Mouse (Mus musculus): Measurements from ENCODE around the gene Capn13.
A peak's percentile ranks its signal among the peaks of the same experiment; 100 is the strongest.
"Not testable (repeated sequence)": the region's sequence is repeated elsewhere in the genome, so short reads cannot be mapped to it uniquely, and the experiment has no call there.

The Capn13 gene

DNA sequence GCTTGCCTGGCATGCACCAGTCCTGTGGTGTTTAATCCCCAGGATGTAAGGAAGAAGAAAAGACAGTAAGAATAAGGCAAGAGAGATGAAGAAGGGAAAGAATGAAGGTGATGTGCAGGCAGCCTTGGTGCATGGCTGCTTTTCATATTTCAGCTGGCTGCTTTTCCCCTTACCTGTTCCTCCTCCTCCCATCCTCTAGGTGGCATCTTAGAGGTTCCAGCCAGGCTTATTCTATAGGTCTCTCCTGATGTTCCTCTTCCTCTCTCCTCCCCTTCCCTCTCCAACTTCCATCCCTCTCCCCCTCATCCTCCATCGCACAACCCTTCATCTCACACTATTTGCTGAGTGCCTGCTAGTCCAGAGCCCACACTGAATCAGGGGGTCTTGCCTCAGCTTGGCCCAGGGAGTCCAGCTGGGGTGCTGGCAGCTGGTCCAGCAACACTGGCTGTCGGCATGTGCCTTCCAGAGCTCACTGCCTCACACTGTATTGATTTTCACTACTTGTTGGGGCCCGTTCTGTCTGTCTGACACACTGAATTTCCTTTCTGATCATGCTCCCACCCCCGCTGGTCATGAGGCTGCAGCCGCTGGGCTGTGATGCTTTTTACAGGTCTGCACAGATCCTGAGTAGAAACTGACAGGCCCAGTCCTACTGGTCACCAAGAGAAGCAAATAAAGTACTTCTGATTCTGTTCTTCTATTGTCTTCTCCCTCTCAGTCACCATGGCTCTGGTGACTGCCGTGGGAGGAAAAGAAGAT, 56.9 kb downstream of the Capn13 start:
- DNase-seq (ENCODE audit: low read depth, low spot score): no peak

- DNase-seq (ENCODE audit: low read depth, low spot score): no peak
Observed at GRCm38 (mm10) chr17:73342673-73343072, 58.0 kb downstream of the Capn13 start.

DNA sequence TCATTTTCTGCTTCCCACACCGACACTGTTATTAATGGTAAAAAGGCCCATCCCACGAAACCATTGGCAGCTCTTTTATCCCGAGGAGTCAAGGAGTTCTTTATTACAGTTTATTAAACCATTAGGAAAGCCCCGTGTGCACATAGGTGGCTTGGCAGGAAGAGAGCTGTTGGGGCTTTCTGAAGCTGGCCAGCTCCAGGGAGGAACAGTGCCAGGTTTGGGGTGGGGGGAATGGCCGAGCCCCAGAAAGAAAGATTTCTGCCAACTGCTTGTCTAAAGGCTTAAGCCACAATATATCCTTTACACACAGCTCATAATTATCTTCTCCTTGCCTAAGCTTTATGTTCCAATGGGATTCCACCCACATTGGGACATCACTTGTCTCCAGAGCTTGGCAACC, 71.6 kb downstream of the Capn13 start:
- DNase-seq (ENCODE audit: low read depth, low spot score): no peak

DNA sequence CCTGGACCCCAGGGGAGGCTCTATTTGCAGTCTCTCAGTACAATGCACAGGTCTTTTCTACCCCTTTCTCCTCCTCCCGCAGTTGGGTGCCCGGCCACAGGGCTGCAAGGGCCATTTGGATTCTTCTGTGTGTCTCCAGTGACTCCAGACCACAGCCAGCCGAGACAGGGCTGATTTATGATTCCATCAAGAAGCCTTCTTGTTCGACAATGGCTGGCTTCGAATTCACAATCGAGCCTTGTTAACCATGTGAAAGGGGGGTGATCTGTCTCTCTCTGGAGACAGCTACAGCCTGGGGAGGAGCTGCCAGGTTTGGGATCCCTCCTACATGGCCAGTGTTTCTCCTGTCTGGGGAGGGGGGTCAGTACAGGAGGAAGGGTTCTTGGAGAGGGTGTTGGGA, 75.4 kb downstream of the Capn13 start:
- DNase-seq (ENCODE audit: low read depth, low spot score): no peak

DNA sequence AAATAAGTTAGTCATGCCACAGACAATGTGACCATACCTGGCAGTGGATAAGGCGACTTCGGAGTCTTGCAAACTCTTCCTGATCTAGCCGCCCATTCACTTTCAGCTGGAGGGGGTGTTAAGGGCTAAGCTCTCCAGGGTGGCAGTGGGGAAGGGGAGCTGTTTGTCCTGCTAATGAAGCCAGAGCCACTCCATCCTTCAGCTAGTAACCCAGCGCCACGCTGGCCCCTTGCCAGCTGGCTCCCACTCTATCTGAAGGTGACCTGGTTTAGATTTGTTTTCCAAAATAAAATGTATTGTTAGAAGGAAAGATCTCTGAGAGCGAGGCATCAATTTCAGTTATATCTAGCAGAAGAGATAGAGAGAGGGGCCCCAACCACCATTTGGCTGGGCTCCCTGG, 75.9 kb downstream of the Capn13 start:
- no peak for DNase-seq (ENCODE audit: low read depth, low spot score)

GRCm38 (mm10) chr17:73323981-73324380, 76.7 kb downstream of the Capn13 start:
- DNase-seq (ENCODE audit: low read depth, low spot score): no peak

- no peak for DNase-seq (ENCODE audit: low read depth, low spot score)
Observed at GRCm38 (mm10) chr17:73314786-73315185, 85.9 kb downstream of the Capn13 start.

DNA sequence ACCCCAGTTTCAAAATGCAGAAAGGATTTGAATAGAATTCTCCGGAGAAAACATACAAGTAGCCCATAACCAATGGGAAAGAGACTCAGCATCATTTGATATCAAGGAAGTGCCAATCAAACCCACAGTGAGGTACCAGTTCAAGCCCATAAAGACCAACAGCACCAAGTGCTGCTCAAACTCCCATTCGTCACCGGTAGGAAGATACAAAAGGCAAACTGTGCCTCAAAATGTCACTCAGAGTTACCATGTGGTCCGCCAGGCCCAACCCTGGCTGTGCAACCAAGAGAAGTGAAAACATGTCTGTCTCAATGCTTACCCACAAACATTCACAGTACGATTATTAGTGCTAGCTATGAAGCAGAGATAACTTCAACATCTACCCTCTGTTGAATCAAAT, 89.2 kb downstream of the Capn13 start:
- no peak for DNase-seq (ENCODE audit: low read depth, low spot score)

DNA sequence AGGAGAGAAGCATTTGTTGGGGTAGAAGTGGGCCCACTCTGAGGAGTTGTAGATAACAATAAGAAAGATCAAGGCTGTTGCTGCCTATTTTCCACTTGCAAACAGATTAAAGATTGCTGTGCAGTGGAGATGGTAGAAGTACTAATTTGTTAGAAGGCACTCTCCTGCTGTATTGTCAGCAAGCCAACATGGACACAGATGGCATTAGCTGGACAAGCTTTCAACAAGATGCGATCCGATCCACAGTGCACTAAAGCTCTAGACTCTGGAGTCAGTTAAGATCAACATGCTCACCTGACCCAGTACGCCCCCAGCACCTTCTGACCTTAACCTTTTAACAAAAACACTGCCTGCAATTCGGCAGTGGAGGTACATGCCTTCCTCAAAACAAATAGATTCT, 92.0 kb downstream of the Capn13 start:
- no peak for DNase-seq (ENCODE audit: low read depth, low spot score)

DNA sequence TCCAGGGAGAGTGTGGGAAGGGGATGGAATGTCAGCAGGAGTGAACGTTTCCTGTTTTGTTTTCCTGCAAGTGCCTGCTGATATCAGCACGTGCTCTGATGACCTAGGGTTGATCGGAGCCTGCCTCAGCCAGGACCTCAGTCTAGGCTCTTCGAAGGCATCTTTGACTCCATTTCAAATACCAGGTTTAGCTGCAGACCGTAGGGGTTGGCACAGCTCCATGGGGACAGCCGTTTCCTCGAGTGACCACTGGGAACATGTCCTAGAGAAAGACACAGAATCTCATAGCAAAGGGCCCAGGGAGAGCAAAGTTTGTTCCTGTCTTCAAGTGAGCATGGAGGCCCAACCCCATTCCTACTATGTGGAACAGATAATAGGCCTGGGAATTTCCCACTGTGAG, 94.0 kb downstream of the Capn13 start:
- no peak for DNase-seq (ENCODE audit: low read depth, low spot score)

DNA sequence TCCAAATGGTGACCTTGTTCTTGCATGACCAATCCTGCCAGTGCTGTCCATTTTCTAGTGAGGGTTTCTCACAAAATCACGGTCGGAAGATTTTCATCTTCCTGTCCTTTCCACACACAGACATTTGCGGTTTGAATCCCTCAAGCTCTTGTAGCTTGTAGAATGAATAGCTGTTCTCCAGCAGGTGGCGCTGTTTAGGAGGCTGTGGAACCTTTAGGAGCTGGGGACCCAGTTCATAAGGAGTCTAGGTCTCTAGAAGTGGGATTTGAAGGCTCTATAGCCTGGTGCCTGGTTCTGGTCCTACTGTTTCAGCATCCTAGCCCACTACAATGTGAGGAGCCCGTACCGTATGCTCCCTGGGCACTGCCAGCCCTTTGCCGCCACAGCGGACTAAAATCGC, 95.0 kb downstream of the Capn13 start:
- DNase-seq (ENCODE audit: low read depth, low spot score): peak; percentile 71

DNA sequence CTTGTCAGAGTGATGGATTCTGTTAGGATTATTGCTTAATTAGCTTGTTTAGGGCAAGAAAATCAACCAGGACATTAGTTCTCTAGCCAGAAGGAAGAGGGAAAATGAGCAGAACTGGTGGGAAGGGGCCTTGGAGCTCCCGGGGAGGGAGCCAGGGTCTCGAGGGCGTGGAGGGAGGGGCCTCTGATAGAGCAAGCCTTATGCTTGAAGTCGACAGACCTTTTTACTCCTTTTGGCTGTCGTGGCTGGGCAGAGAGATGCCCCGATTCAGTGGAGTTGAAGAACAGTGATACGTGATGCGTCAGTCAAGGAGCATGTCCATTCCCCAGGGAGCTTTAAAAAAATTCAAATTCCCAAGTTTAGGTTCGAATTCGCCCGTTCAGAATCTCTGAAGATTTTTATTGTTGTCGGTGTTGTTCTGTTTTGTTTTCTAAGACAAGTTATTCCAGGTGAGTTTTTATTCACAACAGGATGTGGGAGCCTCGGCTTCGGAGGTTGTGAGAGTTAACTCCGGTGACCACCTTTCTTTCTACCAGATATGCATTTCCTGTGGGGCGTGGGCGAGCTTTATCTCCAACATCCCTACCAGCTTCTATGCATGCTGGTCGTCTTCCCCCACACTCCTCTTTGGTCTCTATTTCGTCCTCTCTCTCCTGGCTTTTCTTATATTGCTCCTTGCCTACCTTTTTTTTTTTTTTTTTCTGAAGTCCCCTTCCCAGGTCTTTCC, 96.4 kb downstream of the Capn13 start:
- no peak for DNase-seq (ENCODE audit: low read depth, low spot score)

DNA sequence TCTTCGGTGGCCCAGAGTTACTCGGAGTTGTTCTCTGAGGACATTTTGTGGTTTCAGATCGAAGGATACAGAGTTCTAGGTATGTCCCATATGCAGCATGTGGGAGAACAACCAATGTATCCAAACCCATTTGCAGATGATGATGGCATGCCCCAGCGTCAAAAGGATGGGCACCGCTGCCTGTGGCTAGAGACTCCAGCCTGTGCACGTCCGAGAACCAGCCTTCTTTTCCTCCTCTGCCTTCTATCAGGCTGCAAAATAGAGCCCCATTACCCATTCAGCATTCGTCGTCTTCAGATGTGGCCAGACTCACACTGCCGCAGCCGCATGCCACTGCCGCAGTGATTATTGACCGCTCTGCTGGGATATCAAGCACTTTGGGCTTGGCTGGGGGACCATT, 97.0 kb downstream of the Capn13 start:
- no peak for DNase-seq (ENCODE audit: low read depth, low spot score)

DNA sequence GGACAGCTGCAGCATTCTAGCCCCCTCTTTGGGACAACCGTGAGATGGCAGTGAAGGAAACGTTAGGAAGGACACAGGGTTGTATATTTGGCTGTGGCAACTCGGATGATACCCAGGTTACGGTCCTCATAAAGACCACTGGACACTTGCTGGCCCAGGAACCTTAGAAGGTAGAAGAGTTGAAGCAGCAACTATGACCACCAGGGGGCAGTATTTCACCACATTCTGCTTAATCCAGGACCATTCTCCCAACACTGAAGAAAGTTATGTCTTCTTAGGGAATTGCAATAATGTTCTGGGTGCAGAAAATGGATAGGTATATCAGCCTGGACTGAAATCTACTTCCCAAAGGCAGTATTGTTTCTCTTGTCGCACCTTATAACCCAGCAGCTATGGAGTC, 97.4 kb downstream of the Capn13 start:
- DNase-seq (ENCODE audit: low read depth, low spot score): peak; percentile 61

DNA sequence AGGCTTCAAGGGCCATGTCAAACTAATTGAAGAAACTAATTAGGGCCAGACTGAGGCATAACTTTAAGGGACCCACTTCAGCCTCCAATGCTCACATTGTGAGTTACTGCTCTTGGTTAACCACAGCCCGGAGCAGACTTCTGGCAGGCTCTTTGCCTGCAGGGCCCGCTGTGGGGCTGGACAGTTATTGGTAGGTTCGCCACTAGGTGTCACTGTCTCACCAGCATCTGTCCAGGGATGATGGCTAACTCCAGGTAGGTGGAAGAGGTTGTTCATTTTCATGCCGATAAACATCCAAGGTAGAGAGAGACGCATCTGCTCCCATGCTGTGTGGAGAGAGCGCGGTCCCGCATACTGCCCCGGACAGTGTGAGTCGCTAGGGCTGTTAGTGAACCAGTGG, 98.6 kb downstream of the Capn13 start:
- peak; percentile 69 for DNase-seq (ENCODE audit: low read depth, low spot score)

DNA sequence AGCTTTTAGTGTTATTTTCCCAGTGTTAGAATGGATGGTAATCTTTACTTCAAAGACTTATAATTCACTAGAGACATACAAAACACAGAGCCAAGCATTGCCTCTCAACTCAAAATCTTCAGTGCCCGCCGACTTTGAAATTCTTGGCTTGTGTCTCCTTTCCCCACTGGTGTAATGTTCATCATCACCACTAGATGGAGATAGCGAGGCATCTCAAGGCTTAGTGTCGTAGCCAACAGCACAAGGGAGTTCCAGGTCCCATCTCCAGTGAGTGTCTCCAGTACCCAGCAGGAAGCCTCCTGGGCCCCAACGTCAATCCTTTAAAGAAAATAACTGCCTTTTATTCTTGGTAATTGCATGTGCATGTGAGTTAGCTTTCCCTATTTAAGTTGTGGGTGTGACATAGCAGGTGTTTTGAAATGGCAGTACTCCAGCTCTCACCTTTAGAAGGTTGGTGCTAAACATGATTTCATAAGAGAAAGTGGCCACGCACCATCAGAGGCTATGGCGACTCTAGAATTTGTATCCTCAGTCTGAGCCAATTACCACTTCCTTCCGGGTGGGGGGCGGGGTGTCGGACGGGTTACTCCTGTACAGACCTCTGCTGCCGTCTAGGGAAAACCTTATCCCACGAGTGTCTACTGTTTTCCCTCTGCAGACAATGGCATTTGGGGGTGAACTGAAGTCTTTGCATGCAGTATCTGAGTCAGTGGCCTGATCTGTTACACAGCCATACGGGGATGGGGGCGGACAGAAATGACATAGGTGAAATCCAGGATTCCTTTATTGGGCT, 99.2 kb downstream of the Capn13 start:
- peak; percentile 70 for DNase-seq (ENCODE audit: low read depth, low spot score)

GRCm38 (mm10) chr17:73300147-73300880, 100.4 kb downstream of the Capn13 start:
- DNase-seq (ENCODE audit: low read depth, low spot score): no peak

GRCm38 (mm10) chr17:73298981-73299380, 101.7 kb downstream of the Capn13 start:
- no peak for DNase-seq (ENCODE audit: low read depth, low spot score)

GRCm38 (mm10) chr17:73296855-73297254, 103.8 kb downstream of the Capn13 start:
- DNase-seq (ENCODE audit: low read depth, low spot score): peak; percentile 49

GRCm38 (mm10) chr17:73293237-73293636, 107.4 kb downstream of the Capn13 start:
- no peak for DNase-seq (ENCODE audit: low read depth, low spot score)

DNA sequence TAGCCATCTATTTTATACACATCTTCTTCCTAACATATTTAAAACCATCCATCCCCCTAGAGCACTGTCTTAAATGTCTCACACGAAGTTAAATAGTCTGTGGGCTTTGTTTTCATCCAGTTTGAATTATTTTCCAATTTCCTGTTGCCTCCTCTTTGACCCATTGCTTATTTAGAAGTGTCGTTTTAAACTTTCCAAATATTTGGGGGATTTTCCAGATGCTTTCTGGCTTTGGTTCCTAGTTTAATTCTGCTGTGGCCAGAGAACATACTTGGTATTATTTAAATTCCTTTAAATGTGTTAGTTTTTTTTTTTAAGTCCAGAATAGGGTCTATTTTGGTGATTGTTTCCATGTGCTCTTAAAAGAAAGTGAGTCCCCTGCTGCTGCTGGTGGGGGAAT, 116.4 kb downstream of the Capn13 start:
- DNase-seq (ENCODE audit: low read depth, low spot score): no peak

DNA sequence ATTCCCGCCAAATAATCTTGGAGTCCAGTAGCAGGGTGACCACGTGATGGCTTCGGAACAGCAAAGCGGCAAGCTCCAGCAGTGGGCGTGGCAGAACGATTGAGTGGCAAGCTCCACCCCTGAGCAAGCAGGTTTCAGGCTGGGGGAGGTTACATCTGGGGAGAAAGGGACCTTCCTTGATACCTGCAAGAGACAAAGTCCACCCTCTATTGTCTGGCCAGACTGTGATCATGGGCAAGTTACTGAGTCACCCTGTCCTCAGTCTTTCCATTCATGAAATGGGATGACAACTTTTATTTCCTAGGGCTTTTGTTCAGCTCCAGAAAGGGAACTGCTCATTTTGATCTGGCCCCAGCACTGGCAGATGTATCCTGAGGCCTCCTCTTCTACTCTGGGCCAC, 118.0 kb downstream of the Capn13 start:
- not testable (repeated sequence) for DNase-seq (ENCODE audit: low read depth, low spot score)
